Mouse (Mus musculus) spleen, adult 2 months (tissue): Measurements from ENCODE around the gene Wnt11. TPM values are rescaled to one million over a fixed set of nuclear protein-coding genes. Genes with fewer than 3 reads are reported as not detected.

Experiments used
- DNase-seq, 2 experiments: peaks; one replicate each; pipeline versions ENCODE4 v3.0.0 to v3.0.0-alpha.2; 2012 to 2021; ENCODE audit warnings: low spot score in 2 of 2, low read depth in 1 of 2
- H3K27ac ChIP-seq: fragments of 200-500 bp; 2 replicates; pipeline ENCODE4 v1.5.1; 2012; ENCODE audit warnings: low read length, inconsistent platforms; ENCODE audit not compliant: insufficient read depth
- H3K27me3 ChIP-seq: fragments of 200-500 bp; 2 replicates; pipeline ENCODE4 v1.6.1; 2012; ENCODE audit warnings: mild to moderate bottlenecking, moderate library complexity, low read length, inconsistent platforms; ENCODE audit not compliant: control insufficient read depth, insufficient read depth
- H3K36me3 ChIP-seq: fragments of 200-500 bp; 2 replicates; pipeline ENCODE4 v1.6.1; 2012; ENCODE audit warnings: mild to moderate bottlenecking, low read length, inconsistent platforms; ENCODE audit not compliant: control insufficient read depth, insufficient read depth
- H3K4me1 ChIP-seq: fragments of 200-500 bp; 2 replicates; pipeline ENCODE4 v1.6.1; 2011; ENCODE audit warnings: inconsistent platforms; ENCODE audit not compliant: control insufficient read depth, insufficient read depth, insufficient read length
- H3K4me3 ChIP-seq: fragments of 200-500 bp; 2 replicates; pipeline ENCODE4 v1.5.1; 2011; ENCODE audit warnings: mild to moderate bottlenecking, inconsistent platforms; ENCODE audit not compliant: insufficient read depth, insufficient read length; ENCODE audit errors: extremely low read depth
- CTCF ChIP-seq: fragments of 200-500 bp; IDR thresholded peaks from 2 replicates; pipeline ENCODE4 v1.5.1; 2011; ENCODE audit warnings: mild to moderate bottlenecking, inconsistent platforms; ENCODE audit not compliant: insufficient read depth, insufficient read length, insufficient replicate concordance; ENCODE audit errors: extremely low read depth
- POLR2A ChIP-seq: fragments of 200-500 bp; IDR thresholded peaks from 2 replicates; pipeline ENCODE4 v1.6.1; 2011; ENCODE audit warnings: low read depth, low read length, inconsistent platforms
- WGBS: fragments of 180-500 bp; shearing (Covaris S2); methylation state at CpG from one replicate; pipeline ENCODE4 v1.1.7; 2018; 5-methylcytosine and 5-hydroxymethylcytosine counted together
- polyA plus RNA-seq: library from polyadenylated mRNA; depleted of rRNA; stranded (reverse); fragments of >200 nt; gene quantifications from 2 replicates; pipeline ENCODE4 v1.2.3, GENCODE M21; 2012

Wnt11 gene
- polyA plus RNA-seq, 1 experiment: 4.9 TPM

DNA sequence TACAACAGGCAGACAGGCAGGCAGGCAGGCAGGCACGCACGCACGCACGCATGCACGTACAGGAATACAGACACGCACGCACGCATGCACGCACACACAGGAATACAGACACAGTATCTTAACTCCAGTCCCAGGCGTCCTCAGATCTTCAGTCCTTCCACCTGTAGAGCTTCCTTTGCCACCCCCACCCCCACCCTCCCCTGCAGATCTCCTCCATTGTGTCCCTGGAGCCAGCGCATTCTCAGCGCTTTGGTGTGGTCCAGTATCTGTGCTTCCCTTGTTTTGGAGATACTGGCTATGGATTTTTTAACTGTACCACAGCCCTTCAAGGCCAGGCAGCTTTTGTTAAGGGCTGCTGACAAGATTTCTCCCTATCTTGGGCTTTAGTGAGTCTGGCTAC is 38.4 kb downstream of the Wnt11 start:
- no peak for TF ChIP-seq POLR2A
- no peak for TF ChIP-seq CTCF
- no peaks in the 10 kb centered on the region for H3K27me3 ChIP-seq
- peaks cover 4% of the 10 kb centered on the region; the same call in 1 of the 2 replicates for H3K4me1 ChIP-seq
- 94% methylated on average over 12 of the region's 12 CpGs for WGBS
- H3K27ac ChIP-seq: no peak overlapping the region
- DNase-seq: no peak
- H3K36me3 ChIP-seq: no peaks in the 10 kb centered on the region
- H3K4me3 ChIP-seq: no peak overlapping the region

DNA sequence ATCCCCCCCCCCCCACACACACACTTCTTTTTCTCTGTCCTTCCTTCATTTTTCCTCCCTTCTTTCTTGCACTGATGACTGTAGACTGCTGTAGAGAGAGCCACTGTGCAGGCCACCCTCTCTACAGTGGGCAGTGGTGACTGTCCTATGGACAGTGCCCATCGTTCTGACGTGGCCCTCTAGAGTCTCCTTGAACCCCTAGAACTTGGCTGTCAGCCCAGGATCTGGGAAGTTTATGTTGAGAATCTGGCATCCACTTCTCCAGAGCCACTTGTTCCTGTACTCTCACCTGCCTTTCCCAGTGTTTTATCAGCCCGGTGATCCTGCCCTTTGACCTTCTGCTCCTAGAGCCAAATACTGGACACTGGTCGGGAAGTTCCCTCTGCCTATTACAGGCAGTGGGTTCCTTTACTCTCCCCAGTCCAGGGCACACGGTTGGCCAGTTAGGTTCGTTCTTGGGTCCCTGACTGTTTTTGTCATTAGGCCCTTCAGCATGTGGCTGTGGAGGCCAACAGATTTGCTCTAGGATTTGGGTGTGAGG is 39.6 kb downstream of the Wnt11 start:
- 82% methylated on average over 6 of the region's 6 CpGs for WGBS
- no peak for DNase-seq
- no peaks in the 10 kb centered on the region for H3K4me1 ChIP-seq
- no peak for TF ChIP-seq CTCF
- no peak for TF ChIP-seq POLR2A
- H3K4me3 ChIP-seq: no peak overlapping the region
- H3K36me3 ChIP-seq: no peaks in the 10 kb centered on the region
- no peak overlapping the region for H3K27ac ChIP-seq
- H3K27me3 ChIP-seq: no peaks in the 10 kb centered on the region

- no peak for TF ChIP-seq POLR2A
- no peak for TF ChIP-seq CTCF
- no peak overlapping the region for H3K4me3 ChIP-seq
- DNase-seq: no peak
- H3K27me3 ChIP-seq: no peaks in the 10 kb centered on the region
- no peaks in the 10 kb centered on the region for H3K4me1 ChIP-seq
- WGBS: 82% methylated on average over 13 of the region's 13 CpGs
- no peak overlapping the region for H3K27ac ChIP-seq
- no peaks in the 10 kb centered on the region for H3K36me3 ChIP-seq
These were observed 40.6 kb downstream of the Wnt11 start for GRCm38 (mm10) chr7:98875390-98875990.

DNA sequence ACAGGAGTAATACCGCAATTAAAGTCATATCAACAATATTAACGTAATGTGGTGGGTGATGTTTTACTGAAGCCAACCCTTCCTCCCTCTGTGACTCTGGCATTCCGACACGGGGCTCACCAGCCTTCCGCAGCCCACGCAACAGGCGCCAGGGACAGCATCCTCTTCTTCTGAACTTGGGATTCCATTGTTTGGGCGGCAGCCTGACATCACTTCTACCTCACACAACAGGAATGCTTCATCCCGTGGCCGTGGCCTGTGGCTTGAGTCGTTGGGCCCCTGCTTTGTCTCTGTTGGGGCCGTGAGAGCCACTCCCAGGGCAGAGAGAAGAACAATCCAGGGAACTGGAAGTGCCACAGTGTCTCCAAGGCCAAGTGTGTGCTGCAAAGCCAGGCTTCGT is 41.2 kb downstream of the Wnt11 start:
- Histone ChIP-seq H3K4me1 (no peaks in the 10 kb centered on the region), H3K36me3 (no peaks in the 10 kb centered on the region), H3K4me3 (no peak overlapping the region), H3K27ac (no peak overlapping the region), H3K27me3 (no peaks in the 10 kb centered on the region)
- no peak for DNase-seq
- TF ChIP-seq CTCF: no peak
- no peak for TF ChIP-seq POLR2A
- WGBS: 83% methylated on average over 13 of the region's 13 CpGs

DNA sequence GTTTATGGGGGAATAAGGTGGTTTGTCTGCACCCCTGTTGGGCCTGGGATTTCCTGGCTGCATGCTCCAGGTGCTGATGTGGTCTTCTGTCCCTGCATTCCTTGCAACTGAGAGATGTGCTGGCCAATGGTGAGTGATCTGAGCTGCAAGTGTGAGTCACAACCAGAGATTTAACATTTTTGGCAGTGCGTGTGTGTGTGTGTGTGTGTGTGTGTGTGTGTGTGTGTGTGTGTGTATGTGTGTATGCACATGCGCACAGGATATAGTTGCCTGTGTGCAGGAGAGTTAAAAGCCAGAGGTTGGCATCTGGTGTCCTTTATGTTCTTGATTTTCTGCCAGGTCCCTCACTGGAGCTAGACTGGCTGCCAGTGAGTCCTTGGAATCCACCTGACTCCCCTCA is 44.3 kb downstream of the Wnt11 start:
- Histone ChIP-seq H3K4me3 (no peak overlapping the region), H3K36me3 (peaks cover 2% of the 10 kb centered on the region), H3K4me1 (no peaks in the 10 kb centered on the region), H3K27ac (no peak overlapping the region), H3K27me3 (no peaks in the 10 kb centered on the region)
- WGBS: 75% methylated on average over 2 of the region's 2 CpGs
- DNase-seq: no peak
- TF ChIP-seq CTCF (no peak), POLR2A (no peak)

DNA sequence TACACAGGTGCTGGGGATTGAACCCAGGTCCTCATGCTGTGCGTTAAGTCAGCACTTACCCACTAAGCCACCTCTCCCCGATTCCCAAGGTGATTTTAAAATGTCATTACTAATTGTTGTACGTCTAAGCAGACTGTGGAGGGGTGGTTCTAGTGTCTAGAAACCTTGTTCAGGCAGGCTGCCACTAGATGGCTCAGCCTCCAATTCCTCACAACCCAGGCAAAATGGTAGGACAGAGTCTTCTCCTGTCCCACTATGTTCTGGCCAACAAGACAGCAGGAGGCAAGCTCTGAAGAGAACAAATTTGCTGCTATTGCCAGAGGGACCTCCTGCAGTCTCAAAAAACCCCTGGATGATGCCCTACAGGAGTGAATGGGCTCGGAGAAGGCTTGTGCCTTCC is 47.0 kb downstream of the Wnt11 start:
- DNase-seq: no peak
- TF ChIP-seq POLR2A (no peak), CTCF (no peak)
- H3K27ac ChIP-seq: no peak overlapping the region
- WGBS: 81% methylated on average over 4 of the region's 4 CpGs
- no peaks in the 10 kb centered on the region for H3K27me3 ChIP-seq
- peaks cover 10% of the 10 kb centered on the region for H3K36me3 ChIP-seq
- no peaks in the 10 kb centered on the region for H3K4me1 ChIP-seq
- no peak overlapping the region for H3K4me3 ChIP-seq

DNA sequence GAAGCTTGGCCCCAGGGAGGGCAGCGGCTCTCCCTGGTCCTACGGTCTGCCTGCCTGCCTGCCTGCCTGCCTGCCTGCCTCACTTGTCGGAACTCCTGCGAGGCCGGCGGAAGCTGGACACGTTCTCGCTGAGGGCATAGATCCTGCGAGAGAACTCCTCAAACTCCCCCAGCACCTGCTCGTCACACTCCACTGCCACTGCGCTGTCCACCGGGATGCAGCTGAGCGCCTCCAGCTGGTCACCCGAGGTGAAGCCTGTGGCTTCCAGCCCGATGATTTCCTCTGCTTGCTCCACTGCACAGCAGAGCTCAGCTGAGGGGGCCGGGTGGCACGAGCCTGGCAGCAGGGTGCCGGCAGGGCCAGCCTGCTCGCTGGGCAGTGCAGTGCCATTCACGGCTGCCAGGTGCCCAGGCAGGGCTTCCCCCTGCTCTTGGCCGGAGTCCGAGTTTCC is 52.9 kb downstream of the Wnt11 start:
- Histone ChIP-seq H3K27me3 (no peaks in the 10 kb centered on the region), H3K36me3 (peaks cover 23% of the 10 kb centered on the region), H3K4me3 (no peak overlapping the region), H3K27ac (no peak overlapping the region), H3K4me1 (no peaks in the 10 kb centered on the region)
- DNase-seq: no peak
- TF ChIP-seq POLR2A (no peak), CTCF (no peak)
- WGBS: 61% methylated on average over 22 of the region's 22 CpGs
